Mouse (Mus musculus): Measurements from ENCODE around the gene Gm10772.
"Not testable (repeated sequence)": the region's sequence is repeated elsewhere in the genome, so short reads cannot be mapped to it uniquely, and the experiment has no call there.

Gene Gm10772

DNA sequence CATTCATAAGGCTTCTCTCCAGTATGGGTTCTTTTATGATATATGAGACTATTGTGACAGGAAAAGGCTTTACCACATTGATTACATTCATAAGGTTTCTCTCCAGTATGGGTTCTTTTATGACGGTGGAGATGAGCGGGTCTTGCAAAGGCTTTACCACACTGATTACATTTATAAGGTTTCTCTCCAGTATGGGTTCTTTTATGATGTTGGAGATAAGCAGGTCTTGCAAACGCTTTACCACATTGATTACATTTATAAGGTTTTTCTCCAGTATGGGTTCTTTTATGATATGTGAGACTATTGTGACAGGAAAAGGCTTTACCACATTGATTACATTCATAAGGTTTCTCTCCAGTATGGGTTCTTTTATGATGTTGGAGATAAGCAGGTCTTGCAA, at the start of gene Gm10772:
Gene Gm10772 (minus strand): TSS at position 101 of the 400 bp plus-strand sequence.
- DNase-seq = not testable (repeated sequence)

DNA sequence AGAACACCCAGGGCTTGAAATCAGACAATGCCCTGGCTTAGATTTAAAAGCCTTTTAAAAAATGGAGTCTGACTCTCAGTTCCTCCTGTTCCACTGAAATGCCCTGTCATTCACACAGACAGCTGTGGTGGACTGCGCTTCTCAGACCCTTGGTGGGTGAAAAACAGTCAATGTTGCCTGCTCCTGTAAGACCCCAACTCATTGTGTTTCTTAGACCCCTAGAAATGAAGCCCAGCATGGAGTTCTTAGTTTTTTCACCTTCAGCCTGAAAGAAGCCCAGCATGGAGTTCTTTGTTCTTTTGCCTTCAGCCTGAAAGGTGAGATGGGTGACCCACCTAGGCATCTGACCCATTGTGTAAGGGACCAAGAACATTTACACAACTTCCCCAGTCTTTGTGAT, 36.5 kb upstream of the Gm10772 start:
- not testable (repeated sequence) for DNase-seq

DNA sequence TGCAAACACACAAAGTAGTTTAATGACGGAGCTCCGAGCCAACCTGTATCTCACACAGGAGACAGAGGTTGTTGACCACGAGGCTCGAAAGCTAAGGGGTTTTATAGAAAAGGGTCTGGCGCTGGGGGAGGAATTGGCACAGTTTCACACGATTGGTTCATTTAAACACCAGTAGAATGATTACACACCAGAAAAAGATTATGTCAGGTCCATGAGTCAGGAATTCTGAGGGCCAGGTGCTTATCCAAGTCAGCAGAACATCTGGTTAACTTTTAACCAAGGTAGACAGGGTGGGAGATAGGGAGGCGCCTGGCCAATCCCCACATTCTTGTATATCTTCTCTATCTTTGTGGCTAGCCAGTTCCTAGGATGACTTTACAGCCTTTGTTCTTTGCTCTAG, 35.8 kb upstream of the Gm10772 start:
- not testable (repeated sequence) for DNase-seq

DNA sequence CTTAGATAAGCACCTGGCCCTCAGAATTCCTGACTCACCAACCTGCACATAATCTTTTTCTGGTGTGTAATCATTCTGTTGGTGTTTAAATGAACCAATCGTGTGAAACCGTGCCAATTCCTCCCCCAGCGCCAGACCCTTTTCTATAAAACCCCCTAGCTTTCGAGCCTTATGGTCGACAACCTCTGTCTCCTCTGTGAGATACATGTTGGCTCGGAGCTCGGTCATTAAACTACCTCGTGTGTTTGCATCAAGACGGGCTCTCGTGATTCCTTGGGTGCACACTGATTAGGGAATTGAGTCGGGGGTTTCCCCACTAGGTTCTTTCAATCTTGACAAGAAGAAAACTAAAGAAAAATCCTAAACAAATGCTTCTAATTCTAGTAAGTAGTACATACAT, 13.0 kb downstream of the Gm10772 start:
- no peak for DNase-seq

DNA sequence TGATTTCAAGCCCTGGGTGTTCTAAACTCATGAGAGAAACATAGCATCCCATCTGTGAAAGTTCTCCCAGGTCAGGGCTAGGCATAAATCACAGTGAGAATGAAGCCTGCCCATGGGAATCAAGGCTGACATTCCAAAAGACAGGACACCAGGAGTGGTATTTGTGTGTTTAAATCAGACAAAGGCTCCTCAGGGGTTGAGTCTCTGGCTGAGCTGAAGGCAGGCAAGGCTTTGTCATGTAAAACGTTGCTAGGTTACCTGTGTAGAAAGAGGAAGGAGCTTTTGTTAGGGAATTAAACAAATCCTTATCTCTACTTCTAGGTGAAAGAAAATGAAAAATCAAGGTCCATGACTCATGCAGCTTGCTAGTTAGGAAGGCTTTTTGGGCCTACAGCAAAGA, 13.6 kb downstream of the Gm10772 start:
- not testable (repeated sequence) for DNase-seq

DNA sequence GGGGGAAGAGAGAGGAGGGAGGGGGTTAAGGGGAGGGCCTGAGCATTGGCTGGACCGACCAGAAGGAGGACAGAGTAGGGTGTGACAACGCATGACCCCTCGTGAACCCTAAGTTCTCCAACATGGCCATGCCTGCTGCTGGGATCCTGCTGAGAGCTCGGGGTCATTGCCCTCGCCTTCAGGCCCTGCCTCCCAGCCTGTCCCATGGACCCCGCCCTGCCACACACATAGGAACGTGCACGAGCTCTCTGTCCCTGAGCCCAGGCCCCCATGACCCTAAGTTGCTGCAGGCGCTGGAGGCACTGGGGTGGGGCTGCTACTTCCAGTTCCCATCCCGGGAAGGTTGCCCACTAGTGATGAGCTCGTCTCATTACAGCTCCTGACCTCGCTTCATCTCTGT, 48.2 kb downstream of the Gm10772 start:
- DNase-seq = not testable (repeated sequence)

Data from cerebellum, postnatal 25 days (tissue).